Mouse (Mus musculus): ENCODE results near the gene Il11. TPM values are rescaled to one million over a fixed set of nuclear protein-coding genes. Genes with fewer than 3 reads are reported as not detected.

Gene Il11
- polyA plus RNA-seq, 1 experiment: 0.61 TPM

DNA sequence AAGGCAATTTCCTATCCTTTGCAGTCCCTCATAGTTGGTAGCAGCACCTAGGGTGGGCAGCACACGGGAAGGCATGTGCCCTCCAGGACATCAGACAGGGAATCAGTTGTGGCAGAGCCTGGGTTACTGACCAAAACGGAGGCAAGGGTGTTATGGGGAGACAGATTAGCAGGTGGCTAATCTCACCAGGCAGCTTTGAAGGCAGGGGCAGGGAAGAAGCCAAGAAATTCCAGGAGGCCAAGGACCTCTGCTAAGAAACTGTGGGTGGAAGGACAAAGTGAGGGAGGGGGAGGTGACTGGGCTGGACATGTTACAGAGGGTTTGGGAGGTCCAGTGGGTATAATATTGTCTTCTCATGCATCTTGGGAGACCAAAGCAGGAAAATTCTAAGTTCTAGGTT lies 39.3 kb downstream of the Il11 start:
- DNase-seq (ENCODE audit: low spot score): no peak

DNA sequence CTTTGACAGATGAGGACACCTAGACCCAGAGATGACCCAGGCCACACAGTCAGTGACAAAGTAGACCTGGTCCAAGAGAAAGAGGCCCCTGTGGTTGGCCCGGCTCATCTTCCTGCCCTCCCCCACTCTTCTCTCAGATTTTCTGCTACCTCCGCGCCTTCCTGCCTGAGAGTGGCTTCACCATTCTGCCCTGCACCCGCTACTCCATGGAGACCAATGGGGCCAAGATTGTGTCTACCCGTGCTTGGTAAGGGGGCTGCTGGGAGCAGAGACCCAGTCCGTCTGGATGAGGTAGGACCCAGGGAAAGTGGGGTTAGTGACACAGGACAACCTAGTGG lies 40.2 kb downstream of the Il11 start:
- DNase-seq (ENCODE audit: low spot score): no peak

DNA sequence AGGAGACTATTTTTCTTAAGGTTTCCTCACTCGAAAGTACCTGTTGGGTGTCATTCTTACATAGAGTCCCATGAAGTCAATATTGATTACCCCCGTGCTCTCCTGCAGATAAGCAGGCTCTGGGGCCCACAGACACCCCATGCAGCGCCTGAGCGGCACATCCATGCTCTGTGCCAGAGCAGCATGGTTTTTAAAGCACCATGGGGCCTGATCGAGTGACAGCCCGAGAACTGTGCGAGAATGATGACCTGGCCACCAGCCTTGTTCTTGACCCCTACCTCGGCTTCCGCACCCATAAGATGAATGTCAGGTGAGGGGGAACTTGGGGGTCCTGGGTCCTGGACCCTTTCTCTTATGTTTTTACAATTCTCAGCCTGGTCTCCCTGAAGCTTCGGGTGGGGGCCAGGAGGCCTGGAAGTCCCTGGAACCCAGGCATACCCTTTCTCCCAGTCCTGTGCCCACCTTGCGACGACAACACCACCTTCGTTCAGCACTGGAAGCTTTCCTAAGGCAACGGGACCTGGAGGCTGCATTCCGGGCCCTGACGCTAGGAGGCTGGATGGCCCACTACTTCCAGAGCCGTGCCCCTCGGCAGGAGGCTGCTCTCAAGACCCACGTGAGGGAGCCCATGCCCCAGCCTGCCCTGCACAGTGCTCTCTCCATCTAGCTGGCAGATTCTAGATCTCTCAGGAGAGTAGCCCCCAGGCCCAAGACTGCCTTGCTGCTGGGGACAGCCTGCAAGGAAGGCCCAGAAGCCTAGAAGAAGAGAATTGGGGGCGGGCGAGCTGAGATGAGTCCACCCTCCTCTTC lies 40.8 kb downstream of the Il11 start:
- no peak for DNase-seq (ENCODE audit: low spot score)

DNA sequence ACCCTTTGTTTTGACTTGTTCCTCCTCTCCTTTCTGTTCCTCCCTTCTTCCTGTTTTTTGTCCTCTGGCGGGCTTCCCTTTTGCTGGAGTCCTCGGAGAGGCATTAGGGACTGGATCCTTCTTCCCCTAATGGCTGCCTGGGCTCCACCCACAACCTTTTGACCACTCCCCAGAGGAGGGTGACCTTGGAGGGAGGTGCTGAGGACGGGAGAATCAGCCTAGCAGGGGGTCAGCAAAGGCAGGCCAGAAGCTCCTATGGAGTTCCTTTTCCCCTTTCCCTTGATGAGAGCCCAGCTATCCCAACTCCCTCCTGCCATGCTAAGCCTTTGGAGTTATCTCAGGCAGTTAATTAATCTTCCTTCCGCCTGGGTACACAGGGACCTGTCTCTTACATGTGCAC lies 41.5 kb downstream of the Il11 start:
- DNase-seq (ENCODE audit: low spot score): no peak

DNA sequence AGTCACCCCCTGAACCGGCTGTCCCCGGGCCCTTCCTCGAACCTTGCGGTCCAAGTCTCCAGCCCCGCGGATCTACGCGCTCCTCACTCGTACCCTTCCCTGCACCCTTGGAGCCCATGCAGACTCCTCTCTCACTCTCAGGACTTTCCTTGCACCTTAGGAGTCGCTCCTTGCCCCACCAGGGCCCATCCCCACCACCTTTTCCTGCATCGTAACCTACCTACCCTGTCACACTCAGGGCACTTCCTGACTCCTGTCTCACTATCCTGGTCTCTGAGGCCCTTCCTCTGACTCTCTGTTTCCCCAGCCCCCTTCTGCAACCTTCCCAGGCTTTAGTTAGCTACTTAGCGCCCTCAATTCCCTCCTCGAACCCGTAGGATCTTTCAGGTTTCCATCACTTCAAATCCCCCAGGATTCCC lies 42.3 kb downstream of the Il11 start:
- DNase-seq (ENCODE audit: low spot score): no peak

DNA sequence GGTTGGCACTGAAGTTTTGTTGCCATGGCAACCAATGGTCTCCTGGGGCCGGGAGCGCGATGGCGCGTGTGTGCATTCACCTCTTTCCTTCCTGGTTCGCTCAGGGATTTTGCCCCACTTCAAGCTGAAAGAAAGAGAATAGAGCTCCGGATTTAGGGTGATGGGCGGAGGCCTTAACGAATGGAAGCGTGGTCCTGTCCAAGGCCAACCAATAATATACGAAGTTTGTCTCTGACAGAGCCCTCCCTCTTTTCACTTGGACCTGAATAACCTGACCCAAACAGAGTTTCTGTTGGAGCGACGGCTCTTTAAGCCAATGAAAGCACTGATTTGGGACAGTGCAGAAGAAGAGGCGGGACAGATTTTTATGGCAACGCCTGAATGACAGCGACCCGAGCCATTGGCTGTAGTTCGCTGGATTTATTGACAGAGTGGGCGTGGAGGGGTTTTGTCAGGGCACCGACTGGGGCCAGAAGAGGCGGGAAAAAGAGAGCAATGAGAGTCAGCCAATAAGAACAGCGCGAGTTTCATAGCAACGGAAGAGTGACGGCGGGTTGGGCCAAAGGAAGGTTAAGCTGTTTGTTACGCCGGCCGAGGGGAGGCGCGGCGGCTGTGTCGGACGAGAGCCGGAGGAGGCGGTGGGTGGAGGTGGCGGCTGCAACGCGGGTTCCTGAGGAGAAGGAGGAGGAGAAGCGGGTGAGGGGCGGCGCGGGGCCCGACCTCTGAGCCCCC lies 42.9 kb downstream of the Il11 start, which contains the start of gene Kmt5c:
TSS of gene Kmt5c (plus strand) at position 572 of the 732 bp plus-strand sequence.
- peak; percentile 87 for DNase-seq (ENCODE audit: low spot score)

DNA sequence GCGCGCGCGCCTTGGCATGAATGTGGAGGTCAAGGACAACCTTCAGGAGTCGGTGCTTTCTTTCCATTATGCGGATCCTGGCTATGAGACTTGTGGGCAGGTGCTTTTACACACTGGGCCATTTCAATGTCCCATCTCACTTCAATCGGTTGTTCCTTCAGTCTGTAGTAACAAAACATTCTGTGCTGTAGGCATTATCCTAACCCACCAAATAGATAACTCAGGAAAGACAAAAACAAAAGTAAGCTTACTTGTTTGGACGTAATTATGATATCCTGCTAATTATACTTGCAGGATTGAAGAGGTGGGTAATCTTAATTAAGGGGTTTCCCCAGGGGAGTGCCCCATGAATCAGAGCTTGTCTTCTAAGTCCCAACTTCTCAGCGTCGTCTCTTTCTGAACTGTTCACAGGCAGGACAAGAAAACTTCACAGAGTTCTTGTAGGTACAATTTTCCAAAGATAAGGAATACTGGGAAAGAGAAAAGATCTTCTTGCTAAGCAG lies 43.6 kb downstream of the Il11 start:
- no peak for DNase-seq (ENCODE audit: low spot score)

DNA sequence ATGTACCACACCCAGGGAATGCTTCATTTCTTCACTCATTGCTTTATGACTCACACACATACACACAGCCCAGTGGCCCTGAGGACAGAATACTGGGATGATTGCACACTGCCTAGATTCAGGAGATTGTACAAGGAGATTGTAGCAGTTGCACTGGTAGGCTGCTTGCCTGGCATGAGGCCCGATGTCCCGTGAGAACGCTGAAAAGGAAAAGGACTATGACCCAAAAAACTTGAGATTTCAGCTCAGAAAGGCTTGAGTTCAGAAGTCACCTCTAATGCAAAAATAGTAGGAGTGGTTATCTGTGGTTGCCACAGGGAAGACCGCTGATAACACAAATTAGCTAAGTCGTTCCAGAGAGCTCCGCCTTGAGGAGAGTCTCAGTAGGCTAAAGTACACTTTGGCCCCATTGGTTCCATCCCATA lies 49.7 kb downstream of the Il11 start:
- DNase-seq (ENCODE audit: low spot score): no peak

DNA sequence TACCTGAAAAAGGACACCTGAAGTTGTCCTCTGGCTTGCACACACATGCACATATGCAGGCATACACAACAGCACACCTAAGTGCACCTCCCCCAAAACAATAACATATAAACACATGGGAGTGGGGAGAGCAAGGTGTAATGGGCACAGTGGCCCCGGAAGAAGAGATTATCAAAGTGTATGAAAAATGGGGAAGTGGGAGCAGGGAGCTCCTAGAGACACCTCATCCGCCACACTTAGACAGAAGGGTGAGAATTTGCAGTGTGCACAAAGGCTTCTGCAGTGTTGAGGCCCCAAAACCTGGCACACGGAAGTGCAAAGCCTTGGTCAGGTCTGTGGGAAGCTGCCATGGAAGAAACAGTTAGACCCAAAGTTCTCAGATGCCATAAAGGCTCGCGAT lies 51.6 kb downstream of the Il11 start:
- DNase-seq (ENCODE audit: low spot score): no peak

DNA sequence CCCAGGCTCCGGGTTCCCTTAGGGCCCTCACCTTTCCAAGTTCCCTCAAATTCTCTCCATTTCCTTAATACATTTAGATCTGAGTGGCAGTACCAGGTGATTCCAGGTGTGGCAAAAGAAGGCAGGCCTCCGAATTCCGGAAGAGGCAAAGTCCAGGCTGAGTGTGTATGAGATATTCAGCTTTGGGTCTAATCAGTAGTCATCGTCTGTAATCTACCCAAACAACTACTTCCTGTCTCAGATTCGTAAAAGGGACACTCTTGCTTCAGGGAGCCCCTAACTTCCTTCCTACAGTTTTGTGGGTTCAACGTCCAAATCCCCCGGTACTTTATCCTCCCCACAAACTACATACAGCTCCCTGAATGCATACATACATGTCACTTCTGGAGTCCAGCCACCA lies 57.5 kb downstream of the Il11 start, which contains the start of gene Tmem150b:
TSS of gene Tmem150b (minus strand) at position 81 of the 400 bp plus-strand sequence.
- DNase-seq (ENCODE audit: low spot score): no peak

DNA sequence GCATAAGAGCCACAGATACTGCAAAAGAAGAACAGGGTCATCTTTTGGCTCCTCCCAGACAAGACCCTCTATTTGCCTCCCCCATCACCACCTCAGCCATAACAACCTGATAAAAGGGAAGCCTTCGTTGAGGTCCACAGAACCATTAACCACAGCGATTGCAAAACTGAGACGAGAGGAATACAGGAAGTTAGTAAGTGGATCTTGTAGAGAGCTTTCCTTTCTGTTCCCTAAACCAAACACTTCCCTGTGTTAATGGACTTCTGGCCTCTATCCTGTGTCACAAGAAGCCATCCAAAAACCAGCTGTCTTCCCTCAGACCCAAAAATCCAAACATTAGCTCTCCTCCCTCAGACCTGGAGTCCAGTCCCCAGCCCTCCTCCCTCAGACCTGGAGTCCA lies 58.3 kb downstream of the Il11 start:
- DNase-seq (ENCODE audit: low spot score): no peak

DNA sequence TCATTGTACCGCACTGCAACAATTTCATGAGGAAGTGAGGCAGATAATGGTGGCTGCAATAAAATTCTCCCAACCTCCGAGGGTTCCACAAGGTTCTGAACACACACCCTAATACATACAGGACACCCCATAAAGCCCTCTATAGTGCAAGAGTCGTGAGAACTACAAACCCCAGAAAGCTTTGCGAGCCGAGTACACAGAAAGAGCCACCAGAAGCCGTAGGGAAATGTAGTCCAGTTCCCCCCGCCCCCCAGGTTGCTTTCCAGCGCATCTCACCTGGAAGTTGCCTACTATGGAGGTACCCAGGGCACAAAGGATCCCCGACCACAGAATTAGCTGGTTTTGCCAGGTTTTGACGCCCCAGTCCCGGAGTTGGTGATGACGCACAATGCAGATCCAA lies 59.2 kb downstream of the Il11 start:
- no peak for DNase-seq (ENCODE audit: low spot score)

Other genes with a start within 250 kb of the Il11 start
- gene Syt5, start 235.3 kb downstream of the Il11 start, polyA plus RNA-seq (2012; rRNA removed): 0.74 and 0.78 TPM in 2 replicates
- not detected in 2 replicates for gene Ptprh, start 178.8 kb downstream of the Il11 start, polyA plus RNA-seq (2012; rRNA removed)
- gene Tmem86b, start 151.4 kb downstream of the Il11 start, polyA plus RNA-seq (2012; rRNA removed): 15.5 and 19.2 TPM in 2 replicates
- gene Ppp6r1, start 123.8 kb downstream of the Il11 start, polyA plus RNA-seq (2012; rRNA removed): 130 and 140 TPM in 2 replicates
- 33.0 and 33.5 TPM in 2 replicates for gene Hspbp1, start 97.8 kb downstream of the Il11 start, polyA plus RNA-seq (2012; rRNA removed)
- 10.1 and 12.8 TPM in 2 replicates for gene Brsk1, start 92.3 kb downstream of the Il11 start, polyA plus RNA-seq (2012; rRNA removed)
- 0.99 and 1.1 TPM in 2 replicates for gene Tmem150b, start 57.6 kb downstream of the Il11 start, polyA plus RNA-seq (2012; rRNA removed)
- 69.0 and 73.6 TPM in 2 replicates for gene Kmt5c, start 42.7 kb downstream of the Il11 start, polyA plus RNA-seq (2012; rRNA removed)
- gene Cox6b2, start 29.8 kb downstream of the Il11 start, polyA plus RNA-seq (2012; rRNA removed): 40.5 and 61.3 TPM in 2 replicates
- 0.06 and 0.08 TPM in 2 replicates for gene Fam71e2, start 11.6 kb downstream of the Il11 start, polyA plus RNA-seq (2012; rRNA removed)
- gene Tmem190, start 78 bp upstream of the Il11 start, polyA plus RNA-seq (2012; rRNA removed): not detected in 2 replicates
- gene Tmem238, start 6.8 kb upstream of the Il11 start, polyA plus RNA-seq (2012; rRNA removed): 13.6 and 14.6 TPM in 2 replicates
- gene Rpl28, start 10.0 kb upstream of the Il11 start, polyA plus RNA-seq (2012; rRNA removed): 448 and 645 TPM in 2 replicates
- gene Ube2s, start 29.7 kb upstream of the Il11 start, polyA plus RNA-seq (2012; rRNA removed): 115 and 129 TPM in 2 replicates
- gene Shisa7, start 61.8 kb upstream of the Il11 start, polyA plus RNA-seq (2012; rRNA removed): 1.1 and 1.3 TPM in 2 replicates
- 16.3 and 19.4 TPM in 2 replicates for gene Isoc2b, start 87.4 kb upstream of the Il11 start, polyA plus RNA-seq (2012; rRNA removed)
- 17.1 and 21.3 TPM in 2 replicates for gene Isoc2a, start 94.3 kb upstream of the Il11 start, polyA plus RNA-seq (2012; rRNA removed)
- gene Gm36210, start 123.7 kb upstream of the Il11 start, polyA plus RNA-seq (2012; rRNA removed): 0.15 and 0.22 TPM in 2 replicates
- 7.7 and 10.1 TPM in 2 replicates for gene Zfp628, start 132.4 kb upstream of the Il11 start, polyA plus RNA-seq (2012; rRNA removed)
- gene Nat14, start 139.2 kb upstream of the Il11 start, polyA plus RNA-seq (2012; rRNA removed): 10.6 and 14.1 TPM in 2 replicates
- gene Ssc5d, start 142.9 kb upstream of the Il11 start, polyA plus RNA-seq (2012; rRNA removed): 10.5 and 12.9 TPM in 2 replicates
- gene Sbk2, start 181.5 kb upstream of the Il11 start, polyA plus RNA-seq (2012; rRNA removed): 0.29 and 0.46 TPM in 2 replicates
- gene Sbk3, start 188.3 kb upstream of the Il11 start, polyA plus RNA-seq (2012; rRNA removed): 0.25 and 0.44 TPM in 2 replicates
- gene Zfp579, start 213.3 kb upstream of the Il11 start, polyA plus RNA-seq (2012; rRNA removed): 35.6 and 38.2 TPM in 2 replicates
- gene Zfp524, start 231.6 kb upstream of the Il11 start, polyA plus RNA-seq (2012; rRNA removed): 25.1 and 25.4 TPM in 2 replicates
- gene Fiz1, start 231.8 kb upstream of the Il11 start, polyA plus RNA-seq (2012; rRNA removed): 19.5 and 22.8 TPM in 2 replicates
- 0.25 TPM in 1 of 2 replicates, not detected in the other for gene Gm44973, start 232.6 kb upstream of the Il11 start, polyA plus RNA-seq (2012; rRNA removed)
- 18.8 and 27.1 TPM in 2 replicates for gene Zfp865, start 237.5 kb upstream of the Il11 start, polyA plus RNA-seq (2012; rRNA removed)
- gene Ccdc106, start 237.7 kb upstream of the Il11 start, polyA plus RNA-seq (2012; rRNA removed): 13.1 and 13.7 TPM in 2 replicates

All from urinary bladder, adult 2 months (tissue).